Mouse (Mus musculus) CH12.LX (cell line): Measurements from ENCODE around the gene Ccdc157. TPM values are rescaled to one million over a fixed set of nuclear protein-coding genes. Genes with fewer than 3 reads are reported as not detected.

Source experiments
- DNase-seq: peaks from one replicate; pipeline ENCODE4 v3.0.0-alpha.2; 2013; ENCODE audit errors: extremely low read depth
- H3K27ac ChIP-seq: 2 replicates; pipeline ENCODE4 v1.5.1; 2012; ENCODE audit warnings: low read depth, mild to moderate bottlenecking, control low read depth, moderate library complexity; ENCODE audit not compliant: insufficient read depth
- H3K27me3 ChIP-seq: replicated peaks from 2 replicates; pipeline ENCODE3; 2012; ENCODE audit warnings: inconsistent platforms
- H3K36me3 ChIP-seq, 2 experiments: replicated peaks in 1 of 2; 2 replicates each; pipeline versions ENCODE3 to v1.6.1; 2012; ENCODE audit warnings: inconsistent platforms in 1 of 2, low read length in 1 of 2, mild to moderate bottlenecking in 1 of 2, mixed read lengths in 1 of 2, moderate library complexity in 1 of 2; ENCODE audit not compliant: control insufficient read depth in 1 of 2, insufficient read depth in 1 of 2
- H3K4me1 ChIP-seq, 2 experiments: 2 replicates each; pipeline ENCODE4 v1.6.1; 2012; ENCODE audit warnings: inconsistent platforms in 1 of 2, moderate library complexity in 1 of 2; ENCODE audit not compliant: insufficient read depth in 2 of 2, control insufficient read depth in 1 of 2
- H3K4me2 ChIP-seq: 2 replicates; pipeline ENCODE4 v1.6.1; 2012; ENCODE audit warnings: low read depth, mild to moderate bottlenecking, control low read depth; ENCODE audit not compliant: poor library complexity, insufficient read depth, severe bottlenecking
- H3K4me3 ChIP-seq, 3 experiments: fragments of 150-350 bp in 1 of 3; sonication (generic) in 1 of 3; replicated peaks in 1 of 3; 2 replicates each; pipeline versions ENCODE3 to v1.5.1; 2011 to 2012; ENCODE audit warnings: low read depth in 2 of 3, low read length in 2 of 3, mild to moderate bottlenecking in 2 of 3, moderate library complexity in 2 of 3, control low read depth in 1 of 3, improper control_type of control experiment in 1 of 3, inconsistent platforms in 1 of 3, mixed read lengths in 1 of 3; ENCODE audit not compliant: poor library complexity in 1 of 3
- H3K79me2 ChIP-seq: replicated peaks from 2 replicates; pipeline ENCODE4 v1.6.1; 2012; ENCODE audit warnings: mild to moderate bottlenecking, moderate library complexity; ENCODE audit not compliant: control insufficient read depth, poor library complexity, insufficient read depth, severe bottlenecking; ENCODE audit errors: extremely low read depth
- H3K9ac ChIP-seq: 2 replicates; pipeline ENCODE4 v1.6.1; 2012; ENCODE audit warnings: low read depth, mild to moderate bottlenecking, control low read depth, moderate library complexity; ENCODE audit not compliant: insufficient read depth
- H3K9me3 ChIP-seq: replicated peaks from 2 replicates; pipeline ENCODE3; 2012; ENCODE audit warnings: low read length, inconsistent platforms, mixed read lengths
- BHLHE40 ChIP-seq: IDR thresholded peaks from 2 replicates; pipeline ENCODE4 v1.6.1; 2011; ENCODE audit warnings: mild to moderate bottlenecking, low read depth, low read length, improper control_type of control experiment
- E2F4 ChIP-seq: IDR thresholded peaks from 2 replicates; pipeline ENCODE4 v1.6.1; 2011; ENCODE audit warnings: low read depth, low read length, improper control_type of control experiment; ENCODE audit not compliant: insufficient replicate concordance
- ELF1 ChIP-seq: IDR thresholded peaks from 2 replicates; pipeline ENCODE4 v1.6.1; 2014; ENCODE audit warnings: low read depth, mild to moderate bottlenecking, inconsistent platforms, low read length, improper control_type of control experiment
- ETS1 ChIP-seq: conservative IDR thresholded peaks from 2 replicates; pipeline ENCODE4 v1.6.1; 2012; ENCODE audit warnings: low read depth, mild to moderate bottlenecking, inconsistent platforms, low read length, improper control_type of control experiment, moderate library complexity
- GABPA ChIP-seq: IDR thresholded peaks from 2 replicates; pipeline ENCODE4 v1.6.1; 2012; ENCODE audit warnings: low read depth, low read length, improper control_type of control experiment, inconsistent platforms; ENCODE audit not compliant: insufficient replicate concordance
- JUN ChIP-seq: IDR thresholded peaks from 2 replicates; pipeline ENCODE4 v1.6.1; 2011; ENCODE audit warnings: low read depth, mild to moderate bottlenecking, low read length, improper control_type of control experiment, moderate library complexity; ENCODE audit not compliant: insufficient read depth
- JUND ChIP-seq: conservative IDR thresholded peaks from 2 replicates; pipeline ENCODE4 v1.6.1; 2011; ENCODE audit warnings: low read depth, low read length, improper control_type of control experiment
- KAT2A ChIP-seq: IDR thresholded peaks from 2 replicates; pipeline ENCODE4 v1.6.1; 2012; ENCODE audit warnings: low read length, improper control_type of control experiment, inconsistent platforms; ENCODE audit not compliant: insufficient replicate concordance
- MEF2A ChIP-seq: IDR thresholded peaks from 2 replicates; pipeline ENCODE4 v1.6.1; 2014; ENCODE audit warnings: low read depth, mild to moderate bottlenecking, inconsistent platforms, low read length, improper control_type of control experiment, borderline replicate concordance
- MXI1 ChIP-seq: IDR thresholded peaks from 2 replicates; pipeline ENCODE4 v1.6.1; 2011; ENCODE audit warnings: mild to moderate bottlenecking, low read depth, low read length, improper control_type of control experiment
- NELFE ChIP-seq: IDR thresholded peaks from 2 replicates; pipeline ENCODE4 v1.6.1; 2011; ENCODE audit warnings: low read depth, low read length, improper control_type of control experiment
- NRF1 ChIP-seq: IDR thresholded peaks from 2 replicates; pipeline ENCODE4 v1.6.1; 2014; ENCODE audit warnings: low read depth, mild to moderate bottlenecking, inconsistent platforms, low read length, improper control_type of control experiment, moderate library complexity
- PAX5 ChIP-seq: IDR thresholded peaks from 2 replicates; pipeline ENCODE4 v1.6.1; 2012; ENCODE audit warnings: low read length, inconsistent platforms, mixed read lengths
- POLR2A ChIP-seq: IDR thresholded peaks from 2 replicates; pipeline ENCODE4 v1.6.1; 2011; ENCODE audit warnings: low read depth, mild to moderate bottlenecking, improper control_type of control experiment, low read length
- RAD21 ChIP-seq: IDR thresholded peaks from 2 replicates; pipeline ENCODE4 v1.6.1; 2011; ENCODE audit warnings: low read depth, mild to moderate bottlenecking, low read length, improper control_type of control experiment, moderate library complexity
- TCF12 ChIP-seq: IDR thresholded peaks from 2 replicates; pipeline ENCODE4 v1.6.1; 2014; ENCODE audit warnings: low read depth, mild to moderate bottlenecking, inconsistent platforms, low read length, improper control_type of control experiment
- UBTF ChIP-seq: IDR thresholded peaks from 2 replicates; pipeline ENCODE4 v1.6.1; 2012; ENCODE audit warnings: low read depth, mild to moderate bottlenecking, inconsistent platforms, low read length, improper control_type of control experiment, moderate library complexity
- USF2 ChIP-seq: conservative IDR thresholded peaks from 2 replicates; pipeline ENCODE4 v1.6.1; 2011; ENCODE audit warnings: low read depth, low read length, improper control_type of control experiment
- ZNF384 ChIP-seq: IDR thresholded peaks from 2 replicates; pipeline ENCODE4 v1.6.1; 2012; ENCODE audit warnings: low read depth, low read length, improper control_type of control experiment, inconsistent platforms
- dilution Hi-C: fragments of 300-500 bp; cut with MboI; formaldehyde crosslinking; loops from 2 replicates; pipeline ENCODE4 v1.14.3; 2020; ENCODE audit warnings: low sequenced_read_pairs; ENCODE audit not compliant: extremely low pct_unique_long_range_greater_than_20kb, extremely low pct_ligation_motif_present
- in situ Hi-C: fragments of 300-500 bp; cut with MboI; formaldehyde crosslinking; loops from 3 replicates; pipeline ENCODE4 v1.14.3; 2019; ENCODE audit warnings: low sequenced_read_pairs, low pct_ligation_motif_present, low pct_unique_long_range_greater_than_20kb, mixed read lengths
- polyA plus RNA-seq: library from polyadenylated mRNA; unstranded; fragments of >175 nt; gene quantifications from 2 replicates; pipeline ENCODE4 v1.2.1, GENCODE M21; 2012; ENCODE audit warnings: low read depth; ENCODE audit not compliant: insufficient read length
- total RNA-seq, 2 experiments: library from RNA; depleted of rRNA; stranded (reverse); fragments of 300-350 nt in 1 of 2; fragments of >200 nt in 1 of 2; gene quantifications; 2 replicates each; pipeline ENCODE4 v1.2.3; 2012 to 2014

The Ccdc157 gene
- total and polyA plus RNA-seq, 3 experiments, result 2.3 to 4.4 (median 4.0) TPM

GRCm38 (mm10) chr11:4201981-4202700 is 42.0 kb upstream of the Ccdc157 start:
- Histone ChIP-seq H3K4me3 (no peak overlapping the region), H3K27ac (no peak overlapping the region), H3K36me3 (peaks cover 8 to 42% of the 10 kb centered on the region in 2 experiments), H3K9me3 (no peaks in the 10 kb centered on the region), H3K27me3 (no peaks in the 10 kb centered on the region), H3K4me2 (no peak overlapping the region), H3K4me1 (peaks cover 20 to 92% of the 10 kb centered on the region in 2 experiments), H3K9ac (no peak overlapping the region), H3K79me2 (peaks cover 3% of the 10 kb centered on the region)
- no peak for TF ChIP-seq TCF12
- no peak for TF ChIP-seq BHLHE40
- no peak for TF ChIP-seq ELF1
- no peak for TF ChIP-seq JUND
- TF ChIP-seq NELFE, result no peak
- no peak for TF ChIP-seq MEF2A
- TF ChIP-seq USF2, result no peak
- no peak for TF ChIP-seq ETS1
- no peak for TF ChIP-seq UBTF
- no peak for TF ChIP-seq POLR2A
- TF ChIP-seq RAD21, result no peak
- TF ChIP-seq JUN, result no peak
- no peak for TF ChIP-seq PAX5
- no peak for TF ChIP-seq NRF1
- TF ChIP-seq E2F4, result no peak
- TF ChIP-seq KAT2A, result no peak
- TF ChIP-seq GABPA, result no peak
- no peak for TF ChIP-seq ZNF384
- dilution Hi-C loops, result no loop called here
- in situ Hi-C loops, result no loop called here
- DNase-seq, result no peak

GRCm38 (mm10) chr11:4197691-4198090 is 37.6 kb upstream of the Ccdc157 start:
- dilution Hi-C loops, result no loop called here
- Histone ChIP-seq H3K4me2 (no peak overlapping the region; the same call in 1 of the 2 replicates), H3K9me3 (no peaks in the 10 kb centered on the region), H3K79me2 (peaks cover 15% of the 10 kb centered on the region), H3K27me3 (no peaks in the 10 kb centered on the region), H3K4me1 (peaks cover 44 to 94% of the 10 kb centered on the region in 2 experiments), H3K36me3 (peaks cover 0 to 23% of the 10 kb centered on the region in 2 experiments), H3K4me3 (no peak overlapping the region), H3K27ac (no peak overlapping the region), H3K9ac (no peak overlapping the region)
- in situ Hi-C loops, result no loop called here
- TF ChIP-seq ELF1 (no peak), RAD21 (no peak), PAX5 (no peak), MXI1 (no peak), TCF12 (no peak)
- DNase-seq, result no peak
